Mouse (Mus musculus) kidney, adult 8-10 months (tissue): ENCODE results near the gene Foxn3.

ENCODE experiments used
- DNase-seq, 2 experiments: peaks; one replicate each; pipeline ENCODE4 v3.0.0; 2022

The Foxn3 gene

DNA sequence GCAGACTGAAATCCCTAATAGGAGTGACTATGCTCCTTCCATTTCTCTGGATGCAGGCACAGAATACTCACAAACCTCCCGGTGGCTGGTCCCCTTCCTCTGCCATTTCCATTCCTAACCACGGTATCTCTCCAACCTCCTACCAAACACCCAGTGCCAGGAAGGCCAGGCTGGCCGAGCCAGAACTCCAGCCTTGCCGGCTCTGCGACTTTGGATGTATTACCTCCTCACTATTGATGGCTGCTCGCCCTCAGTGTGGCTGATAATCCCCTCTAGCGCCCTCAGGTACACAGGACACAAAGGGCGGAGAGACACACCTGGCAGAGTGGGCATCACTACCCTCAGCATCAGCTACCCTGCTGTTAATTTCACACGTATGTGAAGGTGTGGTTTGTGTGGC lies 318.7 kb downstream of the Foxn3 start:
- no peak for DNase-seq

DNA sequence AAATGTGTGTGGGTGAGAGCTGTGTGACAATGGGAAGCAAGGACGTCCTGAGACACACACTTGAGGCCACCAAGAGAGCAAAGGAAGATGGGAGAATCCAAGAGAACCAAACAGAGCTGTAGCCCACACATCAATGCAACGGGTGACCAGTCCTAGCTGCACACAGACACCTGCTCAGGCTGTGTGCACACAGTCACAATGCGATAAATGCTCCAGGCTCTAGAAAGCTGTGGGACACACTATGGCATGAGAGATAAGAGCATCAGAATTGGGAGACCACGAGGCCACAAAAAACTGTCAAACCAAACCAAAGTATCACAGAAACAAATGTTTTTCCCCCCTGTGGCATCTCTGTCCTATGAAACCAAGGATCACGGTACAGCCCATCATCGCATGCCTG lies 319.1 kb downstream of the Foxn3 start:
- no peak for DNase-seq

DNA sequence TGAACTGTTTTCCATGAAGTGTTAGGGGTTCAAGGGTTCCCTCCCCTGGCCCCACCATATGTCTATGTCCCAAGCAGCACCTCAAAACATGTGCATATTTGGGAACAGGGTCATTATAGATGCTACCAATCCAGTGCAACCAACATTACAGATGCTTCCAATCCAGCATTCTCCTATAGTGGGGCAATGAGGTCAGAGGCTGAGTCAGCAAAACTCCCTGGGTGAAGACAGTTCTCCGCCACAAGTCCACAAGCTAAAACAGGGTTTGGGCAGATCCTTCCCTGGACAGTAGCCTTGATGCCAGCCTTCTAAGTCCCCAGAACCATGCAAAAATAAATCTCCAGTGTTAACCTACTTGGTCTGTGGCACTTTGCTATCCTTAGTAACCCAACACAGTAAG lies 320.1 kb downstream of the Foxn3 start:
- DNase-seq: no peak

DNA sequence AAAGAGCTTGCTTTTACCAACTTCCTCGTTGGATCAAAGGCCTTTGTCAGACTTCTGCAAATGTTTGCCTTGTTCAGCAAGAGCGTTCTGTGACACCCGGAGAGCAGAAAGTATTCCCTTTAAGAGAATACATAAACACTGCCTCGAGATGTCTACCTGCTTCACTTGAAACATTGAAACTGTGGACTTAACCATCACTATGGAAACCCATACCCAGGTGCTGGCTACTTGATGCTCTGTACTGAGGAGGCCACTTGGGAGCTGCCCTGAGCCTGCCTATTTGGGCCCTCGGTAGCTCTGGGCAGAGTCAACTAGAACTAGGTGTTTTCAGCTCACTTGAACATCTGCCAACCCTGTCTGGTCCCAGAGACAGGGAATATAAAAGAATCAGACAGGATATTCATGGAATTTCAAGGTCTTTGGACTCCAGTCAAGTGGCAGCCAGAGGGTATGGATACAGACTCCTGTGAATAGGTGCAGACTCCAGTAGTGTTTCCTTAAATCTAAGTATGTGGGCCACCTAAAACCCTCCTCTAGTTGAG lies 323.1 kb downstream of the Foxn3 start:
- DNase-seq: peak in 1 of 2 experiments; percentile 7

DNA sequence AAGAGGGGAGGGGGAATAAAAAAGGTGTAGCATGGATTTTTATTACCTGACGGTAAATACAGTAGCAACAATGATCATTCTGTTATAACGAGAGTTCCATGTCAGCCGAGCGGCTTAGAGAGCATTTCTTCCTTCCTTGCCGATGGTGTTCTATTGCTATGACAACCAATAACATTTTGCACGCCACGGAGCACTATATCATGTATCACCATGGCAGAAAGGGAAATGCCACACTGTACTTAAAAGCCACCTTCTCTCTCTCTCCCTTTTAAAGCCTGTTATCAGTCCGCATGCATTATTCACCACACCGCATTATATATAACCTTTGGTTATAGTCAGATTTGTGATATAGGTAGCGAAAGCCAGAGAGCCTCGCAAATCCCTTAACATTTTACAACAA lies 323.6 kb downstream of the Foxn3 start:
- no peak for DNase-seq

DNA sequence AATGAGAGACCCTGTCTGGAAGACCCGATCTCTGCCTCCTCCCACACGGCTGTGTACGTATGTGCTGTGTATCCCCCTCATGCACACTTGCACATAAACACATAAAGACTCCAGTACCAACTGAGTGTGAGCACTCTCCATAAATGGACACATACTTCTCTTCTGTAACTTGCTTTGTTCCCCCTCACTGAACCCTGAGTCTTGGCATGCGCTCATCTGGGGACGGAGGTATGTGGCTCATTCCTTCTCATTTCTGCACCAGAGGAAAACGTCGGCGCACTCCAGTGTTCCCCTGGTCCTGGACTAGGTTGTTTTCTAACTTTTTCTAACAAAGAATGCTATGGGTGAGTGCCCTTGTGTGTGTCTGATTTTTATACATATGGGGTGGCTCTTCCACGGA lies 325.9 kb downstream of the Foxn3 start:
- DNase-seq: no peak

DNA sequence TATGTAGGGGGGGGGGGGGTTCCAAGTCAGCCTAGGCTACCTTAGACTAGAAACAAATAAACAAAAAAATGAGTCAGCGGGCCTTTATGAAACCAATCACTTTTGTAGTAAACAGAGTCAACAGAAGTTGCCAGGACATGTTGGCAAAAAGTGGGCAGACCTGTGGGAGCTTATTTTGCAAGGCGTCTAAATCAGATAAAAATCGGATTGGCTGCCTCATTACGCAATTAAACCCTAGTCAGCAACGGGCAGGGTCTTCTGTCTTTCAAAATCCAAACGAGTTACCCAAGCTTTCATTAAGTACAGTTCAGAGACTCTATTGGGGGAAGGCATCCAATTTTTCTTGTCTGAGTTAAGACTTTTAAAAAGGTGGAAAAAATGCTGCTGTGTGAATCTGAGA lies 329.0 kb downstream of the Foxn3 start:
- DNase-seq: no peak

DNA sequence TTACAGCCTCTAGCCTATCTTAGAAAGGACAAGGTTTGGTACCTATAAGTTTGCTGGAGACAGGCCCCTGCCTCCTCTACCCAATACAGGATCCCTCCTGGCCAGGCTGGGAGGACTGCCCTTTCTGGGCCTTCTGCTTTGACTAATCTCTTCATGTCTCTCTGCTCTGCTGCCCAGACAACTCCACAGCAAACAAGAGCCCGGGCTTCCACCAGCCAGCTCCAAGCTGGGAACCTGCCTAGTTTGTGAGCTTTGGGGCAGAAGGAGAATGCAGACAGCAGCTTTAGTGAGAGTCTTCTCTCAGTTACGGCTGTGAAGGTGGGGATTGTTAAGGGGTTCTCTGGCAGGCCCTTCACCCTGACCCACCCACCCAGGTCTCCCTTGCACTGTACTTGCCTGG lies 330.0 kb downstream of the Foxn3 start:
- DNase-seq: no peak

DNA sequence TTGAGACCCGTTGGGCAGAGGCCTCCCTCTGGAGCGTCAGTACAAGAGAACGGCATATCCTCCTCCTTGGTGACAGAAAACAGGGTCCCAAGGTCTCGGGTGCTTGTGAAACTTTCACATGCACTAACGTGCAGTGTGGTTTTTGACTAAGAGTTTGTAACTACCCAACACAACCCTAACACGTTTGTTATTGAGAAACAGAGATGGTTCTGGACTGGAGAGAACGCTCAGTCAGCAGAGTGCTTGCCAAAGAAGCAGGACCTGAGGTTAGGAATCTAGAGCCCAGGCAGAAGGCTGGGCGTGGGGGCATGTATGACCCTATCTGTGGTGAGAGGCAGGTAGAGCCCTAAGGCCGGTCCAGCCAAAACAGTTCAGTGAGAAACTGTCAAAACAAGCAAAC lies 330.9 kb downstream of the Foxn3 start:
- DNase-seq: peak; percentile 23 to 29

DNA sequence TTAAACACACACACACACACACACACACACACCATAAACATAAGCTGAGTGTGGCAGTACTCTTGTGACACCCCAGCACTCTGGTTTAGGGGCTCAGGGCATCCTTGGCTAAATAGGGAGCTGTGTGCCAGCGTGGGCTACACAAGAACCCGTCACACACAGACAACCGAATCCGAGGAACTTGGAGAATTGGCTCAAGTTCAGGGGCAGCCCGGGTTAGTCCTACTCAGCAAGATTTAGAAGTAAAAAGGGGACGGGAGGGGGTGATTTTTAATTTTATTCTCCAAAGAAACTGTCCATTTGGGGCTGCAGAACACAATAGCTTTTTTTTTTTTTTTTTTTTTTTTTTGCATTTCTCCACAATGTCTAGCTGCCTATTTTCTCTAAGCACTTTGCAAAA lies 332.1 kb downstream of the Foxn3 start:
- no peak for DNase-seq

DNA sequence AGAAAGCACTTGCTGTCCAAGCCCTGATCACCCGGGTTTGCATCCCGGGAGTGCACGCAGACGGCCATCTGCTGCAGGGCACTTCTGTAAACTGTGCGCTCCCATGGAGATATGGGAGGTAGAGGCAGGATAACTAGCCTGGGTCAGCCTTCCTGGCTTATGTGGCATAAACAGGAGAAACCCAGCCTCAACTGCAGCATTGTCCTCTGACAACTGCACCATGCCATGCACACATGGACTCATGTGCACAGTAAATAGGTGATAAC lies 332.7 kb downstream of the Foxn3 start:
- DNase-seq: no peak

DNA sequence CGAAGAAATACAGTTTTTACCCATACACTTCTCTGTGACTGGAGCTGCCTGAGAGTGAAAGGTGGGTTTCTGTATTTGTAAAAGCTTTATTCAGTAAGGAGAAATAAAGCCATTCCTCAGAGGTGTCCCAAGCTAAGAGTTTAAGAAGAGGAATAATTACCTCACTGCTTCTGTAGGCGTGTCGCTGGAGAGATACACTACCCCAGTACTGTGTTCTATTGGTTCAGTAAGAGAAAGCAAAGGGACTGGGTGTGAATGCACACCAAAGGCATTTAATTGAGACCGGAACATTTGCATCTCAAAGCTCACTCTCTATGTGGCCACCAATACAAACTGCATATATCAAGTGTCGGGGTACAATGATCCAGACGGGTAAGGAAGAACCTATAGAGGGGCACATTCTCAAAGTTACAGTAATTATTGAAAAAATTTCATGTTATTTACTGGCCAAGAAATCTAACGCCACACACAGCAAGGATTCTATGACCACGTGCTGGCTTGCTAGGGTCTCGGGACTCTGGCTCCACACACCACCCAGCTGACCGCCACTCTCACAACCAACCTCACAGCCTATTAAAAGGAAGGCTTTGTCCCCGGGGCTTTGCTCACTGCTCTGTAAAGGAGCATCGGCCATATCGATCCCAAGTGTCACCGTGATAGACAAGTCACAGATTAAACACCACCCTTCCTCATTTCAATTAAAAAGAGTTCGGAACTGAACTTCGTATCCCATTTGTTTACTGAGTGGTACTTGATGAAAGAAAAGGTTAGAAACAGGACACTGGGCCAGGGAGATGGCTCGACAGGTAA lies 333.2 kb downstream of the Foxn3 start:
- DNase-seq: no peak

DNA sequence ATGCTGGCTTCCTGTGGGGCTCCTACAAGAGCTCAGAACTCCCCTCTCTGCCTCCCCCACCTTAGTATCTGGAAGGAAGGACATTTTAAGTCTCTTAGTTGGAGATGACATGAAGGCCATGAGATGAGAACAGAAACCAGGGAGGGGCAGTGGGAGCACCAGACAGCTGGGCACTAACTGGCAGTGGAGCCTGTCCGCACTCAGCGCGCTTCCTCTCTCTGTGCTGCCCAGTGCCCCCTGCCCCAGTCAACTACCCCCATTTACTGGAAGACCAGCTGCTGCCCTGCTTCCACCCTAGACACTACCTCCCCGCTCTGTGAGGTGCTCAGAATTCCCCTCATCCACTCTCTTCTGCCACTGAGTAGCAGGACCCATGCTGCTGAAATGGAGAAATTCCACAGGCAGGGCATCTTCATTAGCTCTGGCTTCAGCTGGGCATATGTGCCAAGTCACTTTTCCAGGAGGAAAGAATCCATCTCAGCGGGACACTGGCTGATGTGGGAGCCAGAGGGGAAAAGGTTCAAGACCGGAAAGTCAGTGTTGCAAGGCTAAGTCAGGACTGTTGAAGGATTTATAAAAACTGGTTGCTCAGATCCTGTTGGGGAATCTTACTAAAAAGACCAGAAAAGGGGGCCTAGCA lies 335.9 kb downstream of the Foxn3 start:
- DNase-seq: no peak

DNA sequence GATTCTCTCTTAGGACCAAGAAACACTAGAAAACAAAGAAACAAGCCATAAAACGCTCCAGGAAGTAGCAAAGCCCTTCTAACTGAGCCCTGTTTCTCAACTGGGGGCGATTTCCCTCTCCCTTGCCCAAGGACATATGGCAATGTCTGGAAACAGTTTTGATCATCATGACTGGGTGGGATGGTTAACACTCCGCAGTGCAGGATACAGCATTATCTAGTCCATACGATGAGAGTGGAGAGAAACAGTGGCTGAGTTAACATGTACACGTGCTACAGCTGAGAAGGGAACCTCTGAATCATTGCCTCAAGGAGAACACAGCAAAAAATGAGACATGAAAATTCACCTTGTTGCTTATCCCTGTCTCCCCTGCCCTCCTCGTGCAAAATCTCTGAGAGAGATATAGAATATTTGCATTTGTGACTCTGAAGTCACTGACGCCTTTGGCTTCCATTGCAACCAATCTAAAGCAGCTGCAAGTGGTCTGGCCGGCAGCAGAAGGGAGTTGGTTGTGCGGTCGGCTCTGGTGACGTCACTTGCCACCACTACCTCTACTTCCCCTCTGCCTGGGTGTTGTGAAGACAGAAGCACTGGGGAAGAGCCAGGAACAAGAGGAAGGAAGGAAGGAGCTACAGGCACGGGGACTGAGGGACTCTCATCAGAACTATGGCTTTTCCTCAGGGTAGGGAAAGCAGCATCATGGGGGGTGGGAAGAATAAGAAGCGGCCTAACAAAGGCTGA lies 338.3 kb downstream of the Foxn3 start:
- DNase-seq: no peak

DNA sequence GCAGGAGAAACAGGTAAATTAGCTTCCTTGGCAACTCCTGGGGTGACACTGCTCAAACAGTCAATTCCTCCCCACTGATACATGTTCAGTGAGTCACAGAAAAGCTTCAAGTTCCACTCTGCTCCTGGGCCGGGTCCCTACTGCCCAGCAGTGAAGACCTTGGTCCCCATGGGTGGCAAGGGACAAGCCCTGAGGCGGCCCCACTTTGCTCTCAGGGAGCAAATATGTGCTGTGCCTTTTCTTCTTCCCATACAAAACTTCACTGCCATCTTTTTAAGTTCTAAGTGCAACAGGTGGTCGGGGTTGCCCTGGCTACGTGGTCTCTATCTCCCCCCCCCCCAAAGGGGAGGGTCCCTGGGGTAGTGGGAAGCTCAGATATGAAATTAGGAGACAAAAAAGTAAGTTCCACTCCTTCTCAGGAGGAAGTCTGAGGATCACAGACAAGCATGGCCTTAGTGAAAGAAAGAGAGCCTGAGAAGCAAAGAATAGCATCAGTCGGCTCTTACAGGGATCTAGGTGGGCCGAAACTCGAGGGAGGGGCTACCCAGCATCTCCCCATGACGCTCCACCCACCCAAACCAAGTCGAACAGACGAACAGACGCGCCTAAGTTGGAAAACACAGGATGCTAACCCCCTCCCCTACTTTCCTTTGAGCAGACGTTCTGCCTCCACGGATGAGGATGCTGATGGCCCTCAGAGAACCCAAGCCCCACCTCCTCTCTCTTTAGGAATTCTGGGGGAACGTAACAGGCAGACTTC lies 342.1 kb downstream of the Foxn3 start:
- DNase-seq: no peak

DNA sequence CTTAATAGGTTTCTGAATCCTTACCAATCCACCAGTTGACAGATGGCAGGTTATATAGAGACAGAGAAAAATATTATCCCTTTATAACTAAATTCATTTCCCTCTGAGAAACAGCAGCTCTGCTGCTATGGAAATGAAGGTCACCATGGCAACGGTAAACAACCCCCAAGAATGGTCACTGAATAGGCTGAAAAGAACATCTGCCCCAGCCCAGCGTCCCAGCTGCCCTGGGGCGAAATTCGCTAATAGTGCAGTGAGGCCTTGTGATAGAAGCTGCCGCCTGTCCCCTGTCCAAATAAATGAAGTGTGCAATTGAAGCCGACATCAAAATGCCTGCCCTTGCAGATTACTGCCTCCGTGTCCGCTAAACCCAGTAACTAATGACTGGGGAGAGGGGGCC lies 343.0 kb downstream of the Foxn3 start:
- no peak for DNase-seq

DNA sequence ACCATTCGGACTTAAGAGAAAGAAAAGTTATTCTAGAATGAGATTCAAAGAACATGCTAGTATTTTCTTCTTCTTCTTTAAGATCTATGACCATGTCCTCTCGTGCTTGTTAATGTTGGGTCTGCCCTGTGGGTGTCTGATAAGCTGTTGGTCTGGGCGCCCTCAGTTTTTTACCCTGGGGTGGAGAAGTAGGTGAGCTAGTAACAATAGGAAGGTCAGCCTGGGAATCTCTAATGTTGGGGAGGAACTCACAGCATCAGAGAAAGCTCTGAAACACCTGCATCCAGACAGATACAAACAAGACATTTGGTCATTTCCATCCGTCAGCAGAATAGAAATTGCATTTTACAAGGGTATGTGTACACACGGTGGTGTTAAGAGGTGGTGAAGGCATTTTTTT lies 343.6 kb downstream of the Foxn3 start:
- no peak for DNase-seq

DNA sequence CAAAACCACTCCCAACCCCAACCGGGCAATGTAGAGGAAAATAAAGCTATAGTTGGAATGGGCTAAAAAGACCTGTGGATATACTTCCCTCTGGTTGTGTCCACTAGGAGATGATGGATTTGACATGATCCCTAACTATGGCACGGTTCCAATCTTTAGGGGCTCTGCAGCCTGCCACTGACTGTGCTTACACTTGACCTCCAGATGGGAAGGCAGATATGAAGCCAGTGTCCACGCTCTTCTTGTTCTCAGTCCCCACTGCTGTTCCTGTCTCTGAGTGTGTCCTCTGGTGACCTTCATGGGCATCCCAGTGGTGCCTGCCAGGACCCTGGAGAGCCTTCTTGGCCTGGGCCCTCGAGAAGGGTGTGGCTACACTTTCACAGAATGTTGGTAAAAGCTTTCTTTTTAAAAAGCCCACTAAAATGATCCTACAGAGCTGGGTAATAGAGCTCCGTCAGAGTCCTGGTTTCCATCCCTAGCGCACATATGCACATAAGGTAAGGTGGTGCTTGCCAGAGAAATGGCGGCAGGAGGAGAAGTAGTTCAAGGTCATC lies 346.2 kb downstream of the Foxn3 start:
- no peak for DNase-seq

DNA sequence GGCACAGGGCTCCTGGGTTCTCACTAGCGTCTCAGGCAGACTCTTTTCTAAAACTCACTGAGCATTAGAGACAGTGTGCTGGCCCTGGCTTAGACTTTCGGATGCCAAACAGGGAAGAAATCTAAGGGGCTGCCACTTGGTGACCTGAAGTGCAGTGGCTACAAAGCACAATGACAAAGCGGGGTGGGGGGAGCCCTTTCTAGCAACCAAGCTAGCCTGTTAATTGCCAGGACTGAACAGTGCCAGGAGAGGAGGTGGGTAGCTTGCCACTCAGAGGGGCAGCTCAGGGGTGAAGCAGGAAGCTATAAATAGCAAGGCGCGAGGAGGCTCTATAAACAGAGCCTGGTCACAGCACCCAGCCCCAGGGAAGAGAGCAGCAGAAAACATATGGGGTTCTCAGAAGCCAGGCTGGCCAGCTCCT lies 347.0 kb downstream of the Foxn3 start:
- DNase-seq: no peak

DNA sequence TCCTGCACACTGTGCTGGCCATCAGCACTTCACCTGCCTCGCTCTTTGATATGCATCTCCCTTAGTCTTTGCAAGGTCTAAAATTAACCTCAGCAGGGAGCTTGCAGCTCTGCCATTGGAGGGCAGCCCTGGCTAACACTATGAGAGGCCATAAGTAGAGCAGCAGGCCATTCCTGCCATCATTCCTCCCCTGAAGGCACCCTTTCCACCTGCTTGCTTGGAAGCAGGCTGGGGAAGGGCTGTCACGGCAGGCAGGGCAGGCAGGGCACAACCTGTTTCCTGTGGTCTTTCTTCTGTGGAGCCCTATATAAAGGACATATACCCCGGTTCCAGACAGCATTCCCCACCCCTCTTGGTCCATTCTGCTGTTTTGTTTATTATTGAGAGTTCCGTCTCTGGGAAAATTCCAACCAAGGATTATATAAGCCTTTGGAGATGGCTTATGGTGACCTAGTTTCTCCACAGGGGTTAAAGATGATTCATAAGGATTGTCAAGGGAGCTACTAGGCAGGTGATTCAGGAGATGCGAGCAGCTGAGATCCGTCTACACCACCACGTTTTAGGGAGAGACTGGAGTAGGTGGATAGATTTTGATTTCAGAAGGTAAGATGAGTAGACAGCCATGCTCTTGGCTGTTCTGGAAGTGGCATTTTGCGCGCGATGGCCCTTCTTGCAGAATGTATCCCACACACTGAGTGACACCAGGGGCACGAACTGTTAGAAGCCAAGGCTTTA lies 347.7 kb downstream of the Foxn3 start:
- DNase-seq: peak; percentile 30 to 41

DNA sequence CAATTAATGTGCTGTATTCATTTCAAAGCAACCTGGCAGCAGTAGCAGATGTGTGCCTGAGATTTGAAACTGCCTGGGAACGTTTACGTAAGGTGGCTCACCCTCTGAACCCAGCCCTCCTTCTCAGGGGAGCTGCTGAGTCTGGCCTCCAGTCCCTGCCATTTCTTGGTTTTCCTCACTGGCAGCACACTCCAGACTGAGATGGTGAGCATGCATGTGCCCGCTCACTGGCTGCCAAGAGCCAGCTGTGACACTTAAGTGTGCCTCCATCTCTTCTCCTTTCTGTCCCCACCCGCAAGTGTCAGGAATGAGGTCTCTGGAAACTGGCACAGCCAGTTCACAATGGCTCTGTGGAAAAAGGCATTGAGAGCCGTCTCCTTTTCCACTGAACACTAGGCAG lies 349.3 kb downstream of the Foxn3 start:
- DNase-seq: no peak

DNA sequence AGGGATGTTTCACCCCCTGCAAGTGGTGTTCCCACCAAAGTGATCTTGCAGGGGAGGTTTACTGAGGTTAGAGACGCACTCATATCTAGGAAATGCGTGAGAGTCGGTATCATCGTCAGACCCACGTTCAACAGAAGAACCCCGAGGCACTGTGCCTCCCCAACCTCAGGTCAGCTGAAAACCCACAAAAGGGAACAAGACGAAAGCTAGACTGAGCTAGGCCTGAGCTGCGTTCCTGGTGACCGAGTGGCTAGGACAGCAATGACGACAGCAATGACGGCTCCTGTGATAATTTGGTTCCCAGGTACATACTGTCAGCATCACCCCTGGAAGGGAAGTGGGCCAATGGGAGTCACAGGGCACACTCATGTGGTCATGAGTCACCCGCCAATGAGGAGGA lies 350.2 kb downstream of the Foxn3 start:
- no peak for DNase-seq
